Comparison of ENCODE assay signal across 15 mouse cellular contexts in genomic region chr5:120622198-120622851, GRCm38 (mm10). TPM values are rescaled to one million over a fixed set of nuclear protein-coding genes. Genes with fewer than 3 reads are reported as not detected.
DNase-seq lines count a peak whose midpoint lies in the region; ATAC-seq and TF ChIP-seq lines count a peak whose summit lies in the region.
"Had no signal": no experiment of that assay in that cellular context is flagged by ENCODE, and none has a peak within 500 bp of the region (broad histone marks: within the 10 kb centered on the region; RNA-seq: fewer than 3 reads in every experiment).

No protein-coding gene starts in this region.

- ATAC-seq in heart, embryonic 12.5 days (ENCODE audit: insufficient number of reproducible peaks, low FRiP score): no peak
- no peak for ATAC-seq in heart, embryonic 11.5 days (replicated peaks; ENCODE audit: insufficient number of reproducible peaks, low FRiP score, low TSS enrichment)
- ATAC-seq in midbrain, postnatal 0 days (ENCODE audit: low FRiP score): no peak
- ATAC-seq in stomach, postnatal 0 days (ENCODE audit: low FRiP score, low TSS enrichment): no peak

- H3K4me3 ChIP-seq in heart, embryonic 12.5 days: no peak overlapping the region
- H3K4me3 ChIP-seq in heart, embryonic 11.5 days (ENCODE audit: low read depth, low read length): no peak overlapping the region
- no peak overlapping the region for H3K4me3 ChIP-seq in midbrain, postnatal 0 days (ENCODE audit: low read depth, low read length)
- no peak overlapping the region for H3K4me3 ChIP-seq in midbrain, embryonic 10.5 days
- no peak overlapping the region for H3K4me3 ChIP-seq in bone marrow, adult 2 months (replicated peaks; ENCODE audit: control insufficient read depth, low read depth, low read length)
- no peak overlapping the region for H3K4me3 ChIP-seq in stomach, postnatal 0 days (ENCODE audit: low read depth, low read length)
- H3K4me3 ChIP-seq: hindbrain, embryonic 13.5 days had no signal

- no peak overlapping the region for H3K4me2 ChIP-seq in heart, embryonic 12.5 days
- H3K4me2 ChIP-seq in heart, embryonic 11.5 days: no peak overlapping the region
- H3K4me2 ChIP-seq in midbrain, postnatal 0 days (ENCODE audit: low read depth, low read length, poor library complexity, severe bottlenecking): no peak overlapping the region
- no peak overlapping the region for H3K4me2 ChIP-seq in stomach, postnatal 0 days (replicated peaks; ENCODE audit: low read depth)
- H3K4me2 ChIP-seq: hindbrain, embryonic 13.5 days had no signal

- 75% methylated on average over 5 of the region's 5 CpGs for WGBS in heart, embryonic 12.5 days
- WGBS in heart, embryonic 11.5 days (ENCODE audit: insufficient replicate concordance): 82% methylated on average over 5 of the region's 5 CpGs
- 72% methylated on average over 5 of the region's 5 CpGs for WGBS in midbrain, postnatal 0 days
- WGBS in midbrain, embryonic 10.5 days: 83% methylated on average over 5 of the region's 5 CpGs
- WGBS in bone marrow, adult 2 months: 67% methylated on average over 5 of the region's 5 CpGs
- 74% methylated on average over 5 of the region's 5 CpGs for WGBS in stomach, postnatal 0 days

- H3K4me1 ChIP-seq in heart, embryonic 12.5 days (replicated peaks): peaks cover 11% of the 10 kb centered on the region
- H3K4me1 ChIP-seq in heart, embryonic 11.5 days (ENCODE audit: control insufficient read depth, insufficient read depth, low read length): no peaks in the 10 kb centered on the region
- H3K4me1 ChIP-seq in midbrain, postnatal 0 days (ENCODE audit: insufficient read depth, low read length): no peaks in the 10 kb centered on the region
- peaks cover 12% of the 10 kb centered on the region for H3K4me1 ChIP-seq in midbrain, embryonic 10.5 days
- no peaks in the 10 kb centered on the region for H3K4me1 ChIP-seq in bone marrow, adult 2 months (ENCODE audit: control insufficient read depth, insufficient read depth, low read length)
- H3K4me1 ChIP-seq in stomach, postnatal 0 days (replicated peaks; ENCODE audit: control insufficient read depth, insufficient read depth): no peaks in the 10 kb centered on the region

- peak; percentile 27 for DNase-seq in midbrain, postnatal 0 days (ENCODE audit: low spot score)
- DNase-seq in midbrain, embryonic 10.5 days (ENCODE audit: low spot score): no peak
- DNase-seq in stomach, postnatal 0 days (ENCODE audit: low spot score): peak; percentile 23
- no peak for DNase-seq in layer of hippocampus, postnatal 25 days (ENCODE audit: extremely low spot score in 1 of 2, low spot score in 1 of 2)
- no peak for DNase-seq in left cerebral cortex, adult 9 months (ENCODE audit: low spot score in 2 of 2)
- DNase-seq: adrenal gland, postnatal 14 days; cerebellum, adult 8-10 months; gastrocnemius, postnatal 36 days; lung, postnatal 4 days had no signal

- 0 out of 2 replicates have a peak overlapping the region, but pooled peaks have one; percentile 1 for H3K9ac ChIP-seq in heart, embryonic 12.5 days
- no peak overlapping the region for H3K9ac ChIP-seq in heart, embryonic 11.5 days (ENCODE audit: low read depth, low read length)
- H3K9ac ChIP-seq in midbrain, postnatal 0 days (replicated peaks; ENCODE audit: low read length, poor library complexity, severe bottlenecking): no peak overlapping the region
- no peak overlapping the region for H3K9ac ChIP-seq in stomach, postnatal 0 days (ENCODE audit: low read length)
- H3K9ac ChIP-seq: hindbrain, embryonic 13.5 days had no signal

- no peak for TF ChIP-seq EP300 in stomach, postnatal 0 days (optimal IDR thresholded peaks at IDR 0.05)

- peaks cover 97% of the 10 kb centered on the region for H3K36me3 ChIP-seq in heart, embryonic 12.5 days
- H3K36me3 ChIP-seq in heart, embryonic 11.5 days (ENCODE audit: control insufficient read depth, insufficient read depth, low read length): peaks cover 39% of the 10 kb centered on the region
- peaks cover 60% of the 10 kb centered on the region for H3K36me3 ChIP-seq in midbrain, postnatal 0 days (ENCODE audit: insufficient read depth, low read length)
- H3K36me3 ChIP-seq in midbrain, embryonic 10.5 days: peaks cover 100% of the 10 kb centered on the region
- H3K36me3 ChIP-seq in stomach, postnatal 0 days (ENCODE audit: control insufficient read depth, insufficient read depth, low read length): peaks cover 39% of the 10 kb centered on the region

- no peaks in the 10 kb centered on the region for H3K27me3 ChIP-seq in heart, embryonic 12.5 days (replicated peaks)
- no peaks in the 10 kb centered on the region for H3K27me3 ChIP-seq in heart, embryonic 11.5 days (ENCODE audit: control insufficient read depth, insufficient read depth, low read length)
- no peaks in the 10 kb centered on the region for H3K27me3 ChIP-seq in midbrain, postnatal 0 days (ENCODE audit: insufficient read depth, low read length)
- no peaks in the 10 kb centered on the region for H3K27me3 ChIP-seq in midbrain, embryonic 10.5 days (ENCODE audit: low read depth, poor library complexity, severe bottlenecking)
- H3K27me3 ChIP-seq in stomach, postnatal 0 days (ENCODE audit: control insufficient read depth, insufficient read depth, low read length): no peaks in the 10 kb centered on the region
- H3K27me3 ChIP-seq: hindbrain, embryonic 13.5 days had no signal

- H3K9me3 ChIP-seq in heart, embryonic 12.5 days (replicated peaks): no peaks in the 10 kb centered on the region
- no peaks in the 10 kb centered on the region for H3K9me3 ChIP-seq in heart, embryonic 11.5 days (replicated peaks; ENCODE audit: control insufficient read depth, low read length)
- no peaks in the 10 kb centered on the region for H3K9me3 ChIP-seq in midbrain, postnatal 0 days (ENCODE audit: low read length)
- no peaks in the 10 kb centered on the region for H3K9me3 ChIP-seq in midbrain, embryonic 10.5 days (replicated peaks)
- H3K9me3 ChIP-seq in stomach, postnatal 0 days (ENCODE audit: control insufficient read depth, low read length): no peaks in the 10 kb centered on the region
- H3K9me3 ChIP-seq: hindbrain, embryonic 13.5 days had no signal

- H3K27ac ChIP-seq in heart, embryonic 12.5 days (ENCODE audit: poor library complexity, severe bottlenecking): no peak overlapping the region
- H3K27ac ChIP-seq in heart, embryonic 11.5 days (ENCODE audit: low read depth, low read length): no peak overlapping the region
- H3K27ac ChIP-seq in midbrain, postnatal 0 days (ENCODE audit: low read depth, low read length): no peak overlapping the region
- no peak overlapping the region for H3K27ac ChIP-seq in midbrain, embryonic 10.5 days (replicated peaks)
- peak overlapping the region; percentile 91 for H3K27ac ChIP-seq in bone marrow, adult 2 months (ENCODE audit: control insufficient read depth, insufficient read depth, low read depth, low read length, poor library complexity)
- H3K27ac ChIP-seq in stomach, postnatal 0 days (replicated peaks): no peak overlapping the region
- H3K27ac ChIP-seq: hindbrain, embryonic 13.5 days had no signal

- TF ChIP-seq POLR2A in bone marrow, adult 2 months (IDR thresholded peaks at IDR 0.05; ENCODE audit: borderline replicate concordance, control insufficient read depth, low read depth, low read length): no peak

- TF ChIP-seq CTCF in midbrain, postnatal 0 days (IDR thresholded peaks at IDR 0.05): no peak
- no peak for TF ChIP-seq CTCF in bone marrow, adult 2 months (IDR thresholded peaks at IDR 0.05; ENCODE audit: control insufficient read depth, insufficient read depth, low read length)
- TF ChIP-seq CTCF in stomach, postnatal 0 days (IDR thresholded peaks at IDR 0.05; ENCODE audit: low read depth): no peak

RNA-seq across cellular contexts. Expression of gene Ddx54, which starts 9.8 kb away (rescaled TPM):
- polyA plus RNA-seq in heart, embryonic 12.5 days (2016; fragmentation: Nextera tagmentation; extraction: Ambion mirVana): 38.7 and 38.8 TPM in 2 replicates
- 22.2 and 23.5 TPM in 2 replicates for polyA plus RNA-seq in heart, embryonic 11.5 days (2014; fragmentation: Nextera tagmentation; extraction: Ambion mirVana)
- 36.2 and 37.8 TPM in 2 replicates for total RNA-seq in midbrain, postnatal 0 days (2014; rRNA removed)
- polyA plus RNA-seq in midbrain, postnatal 0 days (2015; fragmentation: Nextera tagmentation; extraction: Ambion mirVana): 31.7 and 32.6 TPM in 2 replicates
- polyA plus RNA-seq in midbrain, embryonic 10.5 days (2016; fragmentation: Nextera tagmentation; extraction: Ambion mirVana): 59.4 and 59.7 TPM in 2 replicates
- polyA plus RNA-seq in bone marrow, adult 2 months (2011; ENCODE audit: insufficient read depth, insufficient read length, low replicate concordance, missing spikeins): 17.2 and 32.0 TPM in 2 replicates
- polyA plus RNA-seq in stomach, postnatal 0 days (2015; fragmentation: Nextera tagmentation; extraction: Ambion mirVana): 22.5 and 23.0 TPM in 2 replicates
- total RNA-seq in layer of hippocampus, postnatal 25 days (2021): 10 to 100 TPM; 40.7 to 42.5 TPM

RNA-seq across cellular contexts. Expression of gene Rita1, which starts 9.9 kb away (rescaled TPM):
- 9.1 and 10.8 TPM in 2 replicates for polyA plus RNA-seq in heart, embryonic 12.5 days (2016; fragmentation: Nextera tagmentation; extraction: Ambion mirVana)
- 5.6 and 7.9 TPM in 2 replicates for polyA plus RNA-seq in heart, embryonic 11.5 days (2014; fragmentation: Nextera tagmentation; extraction: Ambion mirVana)
- 32.3 and 43.6 TPM in 2 replicates for total RNA-seq in midbrain, postnatal 0 days (2014; rRNA removed)
- polyA plus RNA-seq in midbrain, postnatal 0 days (2015; fragmentation: Nextera tagmentation; extraction: Ambion mirVana): 31.4 and 33.9 TPM in 2 replicates
- 16.0 and 16.2 TPM in 2 replicates for polyA plus RNA-seq in midbrain, embryonic 10.5 days (2016; fragmentation: Nextera tagmentation; extraction: Ambion mirVana)
- 1.9 and 3.4 TPM in 2 replicates for polyA plus RNA-seq in bone marrow, adult 2 months (2011; ENCODE audit: insufficient read depth, insufficient read length, low replicate concordance, missing spikeins)
- 12.1 TPM in 2 replicates for polyA plus RNA-seq in stomach, postnatal 0 days (2015; fragmentation: Nextera tagmentation; extraction: Ambion mirVana)
- 10 to 100 TPM; 23.9 to 25.5 TPM for total RNA-seq in layer of hippocampus, postnatal 25 days (2021)

RNA-seq across cellular contexts. Expression of gene Cfap73, which starts 11.7 kb away (rescaled TPM):
- not detected in 2 replicates for polyA plus RNA-seq in heart, embryonic 12.5 days (2016; fragmentation: Nextera tagmentation; extraction: Ambion mirVana)
- not detected in 2 replicates for polyA plus RNA-seq in heart, embryonic 11.5 days (2014; fragmentation: Nextera tagmentation; extraction: Ambion mirVana)
- 0.38 and 0.60 TPM in 2 replicates for total RNA-seq in midbrain, postnatal 0 days (2014; rRNA removed)
- 0.62 and 0.74 TPM in 2 replicates for polyA plus RNA-seq in midbrain, postnatal 0 days (2015; fragmentation: Nextera tagmentation; extraction: Ambion mirVana)
- polyA plus RNA-seq in midbrain, embryonic 10.5 days (2016; fragmentation: Nextera tagmentation; extraction: Ambion mirVana): not detected in 2 replicates
- not detected in 2 replicates for polyA plus RNA-seq in bone marrow, adult 2 months (2011; ENCODE audit: insufficient read depth, insufficient read length, low replicate concordance, missing spikeins)
- polyA plus RNA-seq in stomach, postnatal 0 days (2015; fragmentation: Nextera tagmentation; extraction: Ambion mirVana): 0.10 TPM in 1 of 2 replicates, not detected in the other
- under 1 TPM; 0.39 to 0.42 TPM for total RNA-seq in layer of hippocampus, postnatal 25 days (2021)
- total RNA-seq: gastrocnemius, postnatal 36 days; left cerebral cortex, postnatal 36 days had no signal
- polyA plus RNA-seq: neural tube, embryonic 11.5 days had no signal

RNA-seq across cellular contexts. Expression of gene Rasal1, which starts 26.3 kb away (rescaled TPM):
- 0.21 TPM in 1 of 2 replicates, not detected in the other for polyA plus RNA-seq in heart, embryonic 12.5 days (2016; fragmentation: Nextera tagmentation; extraction: Ambion mirVana)
- 0.27 and 0.30 TPM in 2 replicates for polyA plus RNA-seq in heart, embryonic 11.5 days (2014; fragmentation: Nextera tagmentation; extraction: Ambion mirVana)
- total RNA-seq in midbrain, postnatal 0 days (2014; rRNA removed): 18.1 and 24.7 TPM in 2 replicates
- polyA plus RNA-seq in midbrain, postnatal 0 days (2015; fragmentation: Nextera tagmentation; extraction: Ambion mirVana): 8.2 and 9.9 TPM in 2 replicates
- polyA plus RNA-seq in midbrain, embryonic 10.5 days (2016; fragmentation: Nextera tagmentation; extraction: Ambion mirVana): 0.10 and 0.21 TPM in 2 replicates
- 1.6 and 4.6 TPM in 2 replicates for polyA plus RNA-seq in bone marrow, adult 2 months (2011; ENCODE audit: insufficient read depth, insufficient read length, low replicate concordance, missing spikeins)
- polyA plus RNA-seq in stomach, postnatal 0 days (2015; fragmentation: Nextera tagmentation; extraction: Ambion mirVana): 0.08 and 0.44 TPM in 2 replicates
- total RNA-seq in layer of hippocampus, postnatal 25 days (2021): 100 to 1,000 TPM in 1 of 2 experiments, 10 to 100 TPM in 1; 92.7 to 100 TPM
- total RNA-seq: gastrocnemius, postnatal 36 days had no signal
- polyA plus RNA-seq: neural tube, embryonic 11.5 days had no signal

RNA-seq across cellular contexts. Expression of gene Iqcd, which starts 33.5 kb away (rescaled TPM):
- 0.19 and 0.33 TPM in 2 replicates for polyA plus RNA-seq in heart, embryonic 12.5 days (2016; fragmentation: Nextera tagmentation; extraction: Ambion mirVana)
- 0.18 and 0.54 TPM in 2 replicates for polyA plus RNA-seq in heart, embryonic 11.5 days (2014; fragmentation: Nextera tagmentation; extraction: Ambion mirVana)
- total RNA-seq in midbrain, postnatal 0 days (2014; rRNA removed): 0.94 and 1.3 TPM in 2 replicates
- 0.86 and 1.5 TPM in 2 replicates for polyA plus RNA-seq in midbrain, postnatal 0 days (2015; fragmentation: Nextera tagmentation; extraction: Ambion mirVana)
- polyA plus RNA-seq in midbrain, embryonic 10.5 days (2016; fragmentation: Nextera tagmentation; extraction: Ambion mirVana): 0.95 and 0.98 TPM in 2 replicates
- polyA plus RNA-seq in bone marrow, adult 2 months (2011; ENCODE audit: insufficient read depth, insufficient read length, low replicate concordance, missing spikeins): 3.7 and 7.2 TPM in 2 replicates
- polyA plus RNA-seq in stomach, postnatal 0 days (2015; fragmentation: Nextera tagmentation; extraction: Ambion mirVana): 0.25 and 0.36 TPM in 2 replicates
- under 1 TPM; 0.79 to 0.80 TPM for total RNA-seq in layer of hippocampus, postnatal 25 days (2021)

Comparison
In these comparisons a context has a peak if more than half of its experiments do, and no peak if none do; other contexts are left out.
1. DNase-seq: peak in midbrain, postnatal 0 days (single experiment) and stomach, postnatal 0 days (single experiment); none in midbrain, embryonic 10.5 days (single experiment), layer of hippocampus, postnatal 25 days (0 of 2) and left cerebral cortex, adult 9 months (0 of 2).